Comparison of ENCODE assay signal across 27 mouse cellular contexts in the genomic region with DNA sequence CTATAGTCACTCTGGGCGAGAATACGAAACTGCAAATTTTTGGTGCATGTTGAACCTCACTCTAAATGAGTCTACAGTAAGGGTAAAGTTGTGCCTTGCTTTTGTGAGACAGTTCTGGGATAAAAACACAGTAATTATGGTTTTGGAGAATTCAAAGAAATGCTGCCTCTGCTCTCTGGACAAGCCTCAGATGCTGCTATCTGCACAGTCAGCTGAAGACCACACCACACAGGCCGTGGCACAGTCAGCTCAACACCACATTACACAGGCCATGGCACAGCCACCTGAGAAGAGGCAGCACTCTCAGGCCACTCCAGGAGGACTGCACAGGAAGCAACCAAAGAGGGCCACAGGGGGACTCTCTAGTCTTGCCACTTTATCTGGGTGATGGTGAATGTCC.
"Had no signal": no experiment of that assay in that cellular context is flagged by ENCODE, and none has a peak within 500 bp of the region (broad histone marks: within the 10 kb centered on the region; RNA-seq: fewer than 3 reads in every experiment).

No protein-coding gene starts in this region.

- DNase-seq: gastrocnemius, postnatal 10 days; gastrocnemius, postnatal 36 days; heart, adult 11 months; heart, adult 2 months; heart, postnatal 14 days; heart, postnatal 4 days; kidney, adult 11 months; kidney, adult 2 months; kidney, adult 9 months; kidney, postnatal 14 days; kidney, postnatal 36 days; layer of hippocampus, adult 9-11 months; layer of hippocampus, postnatal 36 days; left cerebral cortex, postnatal 4 days had no signal

- H3K4me3 ChIP-seq: heart, adult 2 months; heart, embryonic 13.5 days; heart, embryonic 15.5 days; hindbrain, embryonic 10.5 days; hindbrain, embryonic 12.5 days; intestine, embryonic 15.5 days; kidney, embryonic 15.5 days; limb, embryonic 13.5 days; limb, embryonic 15.5 days; liver, embryonic 12.5 days had no signal

- H3K4me1 ChIP-seq: hindbrain, embryonic 10.5 days; hindbrain, embryonic 12.5 days; intestine, embryonic 15.5 days; limb, embryonic 13.5 days had no signal

- H3K27ac ChIP-seq: heart, adult 2 months; heart, embryonic 13.5 days; heart, embryonic 15.5 days; hindbrain, embryonic 10.5 days; hindbrain, embryonic 12.5 days; hindbrain, embryonic 14.5 days; intestine, embryonic 15.5 days; kidney, embryonic 15.5 days; kidney, postnatal 0 days; limb, embryonic 13.5 days; limb, embryonic 15.5 days; liver, embryonic 12.5 days; liver, embryonic 14.5 days had no signal

- H3K27me3 ChIP-seq: heart, embryonic 13.5 days; heart, embryonic 15.5 days; hindbrain, embryonic 12.5 days; intestine, embryonic 15.5 days; kidney, embryonic 15.5 days; limb, embryonic 13.5 days; limb, embryonic 15.5 days; liver, embryonic 12.5 days had no signal

- H3K9ac ChIP-seq: heart, embryonic 13.5 days; heart, embryonic 15.5 days; hindbrain, embryonic 12.5 days; hindbrain, embryonic 14.5 days; intestine, embryonic 15.5 days; kidney, embryonic 15.5 days; limb, embryonic 13.5 days; limb, embryonic 15.5 days; liver, embryonic 12.5 days; liver, embryonic 14.5 days had no signal

- H3K4me2 ChIP-seq: heart, embryonic 11.5 days; heart, embryonic 13.5 days; heart, embryonic 15.5 days; hindbrain, embryonic 12.5 days; hindbrain, embryonic 14.5 days; intestine, embryonic 15.5 days; kidney, embryonic 15.5 days; limb, embryonic 13.5 days; limb, embryonic 15.5 days; liver, embryonic 12.5 days had no signal

- H3K9me3 ChIP-seq: heart, embryonic 13.5 days; heart, embryonic 15.5 days; hindbrain, embryonic 10.5 days; hindbrain, embryonic 12.5 days; intestine, embryonic 15.5 days; kidney, embryonic 15.5 days; limb, embryonic 15.5 days; liver, embryonic 12.5 days had no signal
